Mouse (Mus musculus): ENCODE measurements around the gene Ano10. TPM values are rescaled to one million over a fixed set of nuclear protein-coding genes. Genes with fewer than 3 reads are reported as not detected.

Ano10 gene
- total RNA-seq, 2 experiments from 2014 or later, result 50.7 to 58.8 TPM

DNA sequence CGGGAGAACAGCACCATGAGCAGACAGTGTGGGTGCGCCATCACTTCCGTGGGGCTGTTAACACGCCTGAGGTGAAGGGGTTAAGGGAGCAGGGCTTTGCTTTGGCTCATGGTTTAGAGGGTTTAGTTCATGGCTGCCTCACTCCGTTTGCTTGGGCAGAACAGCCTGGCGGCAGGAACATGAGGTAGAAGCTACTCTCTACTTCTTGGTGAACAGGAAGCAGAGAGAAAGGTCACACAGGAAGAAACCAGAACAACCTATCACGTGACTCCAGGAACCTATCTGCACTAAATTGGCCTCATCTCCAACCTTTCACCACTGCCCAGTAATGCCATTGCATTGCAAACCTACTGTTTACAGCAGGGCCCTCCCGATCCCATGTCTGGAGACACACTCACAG is 48.3 kb downstream of the Ano10 start:
- DNase-seq, result no peak

DNA sequence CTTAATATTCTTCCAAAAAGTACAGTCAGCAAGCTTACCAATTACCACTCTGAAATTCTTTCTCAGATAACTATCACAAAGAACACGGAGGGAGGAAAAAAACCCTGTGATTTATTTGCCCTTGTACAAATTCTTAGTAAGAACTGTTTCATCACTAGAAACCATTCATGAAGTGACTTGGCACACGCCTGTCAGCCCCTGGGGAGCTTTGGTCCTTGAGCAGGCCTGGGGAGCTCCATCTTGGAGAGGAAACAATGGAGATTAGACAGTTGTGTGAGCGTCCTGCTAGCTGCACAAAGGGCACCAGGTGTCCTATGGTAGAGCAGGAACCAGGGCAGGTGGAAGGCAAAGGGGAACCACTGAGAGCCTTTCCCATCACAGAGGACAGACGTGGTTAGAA is 48.8 kb downstream of the Ano10 start:
- peak; percentile 49 for DNase-seq

DNA sequence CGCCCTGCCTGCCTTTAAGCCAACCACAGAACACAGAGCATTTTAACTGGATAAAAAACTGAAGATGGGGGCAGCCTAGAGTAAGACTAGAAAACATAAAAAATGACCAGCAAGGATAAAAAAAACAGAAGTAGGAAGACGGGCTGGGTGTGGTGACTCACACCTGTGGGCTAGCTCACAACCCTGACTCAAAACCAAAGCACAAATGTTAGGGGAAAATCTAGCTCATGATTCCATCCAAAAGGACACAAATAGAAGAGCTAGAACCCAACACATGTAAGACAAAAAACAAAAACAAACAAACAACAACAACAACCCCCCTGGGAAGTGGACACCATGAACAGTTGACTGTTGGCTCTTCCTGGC is 49.4 kb downstream of the Ano10 start:
- DNase-seq, result no peak

DNA sequence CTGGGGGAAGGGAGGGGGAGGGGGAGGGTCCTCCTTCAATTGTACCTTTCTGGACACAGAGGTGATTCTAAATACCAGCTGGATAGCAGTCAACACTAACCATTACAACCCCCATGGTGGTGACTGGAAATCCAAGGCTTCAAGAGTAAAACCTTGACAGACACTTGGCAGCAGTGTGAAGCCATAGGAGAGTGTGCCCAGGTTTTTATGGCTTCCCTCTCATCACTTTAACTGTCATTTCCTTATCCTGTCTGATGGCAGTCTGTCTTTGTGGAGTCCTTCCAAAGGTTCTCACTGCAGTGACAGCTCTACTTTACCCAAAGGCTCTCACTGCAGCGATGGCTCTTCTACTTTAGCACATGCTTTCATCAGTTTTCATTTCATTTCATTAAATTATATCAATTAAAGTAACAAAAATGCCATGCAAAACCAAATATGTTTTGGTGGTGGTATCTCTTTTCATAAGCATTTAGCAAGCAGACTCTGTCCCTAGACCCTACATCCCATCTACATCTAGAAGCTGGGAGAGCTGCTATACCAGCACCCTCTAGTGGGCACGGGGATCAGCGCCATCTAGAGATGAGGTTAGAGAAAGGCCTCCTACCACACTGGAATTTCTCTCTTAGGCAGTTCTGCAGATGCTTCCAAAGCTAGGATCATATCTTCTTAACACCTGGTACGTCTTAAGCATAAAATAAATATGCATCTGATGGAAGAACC is 50.0 kb downstream of the Ano10 start:
- DNase-seq, result peak; percentile 76

DNA sequence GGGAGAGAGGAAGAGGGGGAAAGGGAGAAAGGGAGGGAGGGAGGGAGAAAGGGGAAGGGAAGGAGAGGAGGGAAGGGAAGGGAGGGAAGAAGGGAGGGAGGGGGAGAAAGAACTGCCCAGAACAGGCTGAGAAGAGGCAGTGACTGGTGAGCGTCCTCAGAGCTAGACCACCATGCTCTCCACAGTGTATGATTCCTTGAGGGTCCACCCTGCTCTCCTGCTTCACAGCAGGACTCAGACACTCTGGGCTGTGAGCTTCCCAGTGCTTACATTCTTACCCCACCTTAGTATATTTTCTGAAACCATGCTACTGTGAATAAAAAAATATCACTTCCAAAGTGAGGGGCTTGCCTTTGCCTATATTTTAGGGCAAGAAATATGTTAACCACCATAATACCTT is 50.9 kb downstream of the Ano10 start:
- no peak for DNase-seq

DNA sequence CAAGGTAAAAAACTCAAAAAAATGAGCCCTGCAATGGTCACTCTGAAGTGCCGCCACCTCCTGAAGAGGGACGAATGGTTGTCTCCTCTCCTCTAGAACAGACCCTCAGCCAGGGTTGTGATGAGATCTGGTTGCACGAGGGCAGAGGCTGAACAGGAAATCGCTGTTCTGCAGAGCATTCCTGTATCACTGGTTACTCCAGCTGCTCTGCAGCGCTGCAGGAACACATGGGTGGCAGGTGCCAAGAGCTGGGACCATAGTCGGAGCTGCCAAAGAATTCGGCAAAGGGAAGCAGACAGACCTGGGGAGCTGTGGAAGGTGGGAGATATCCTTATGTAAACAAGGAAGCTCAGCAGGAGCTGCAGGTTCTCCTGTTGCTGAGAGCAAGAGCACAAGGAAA is 51.4 kb downstream of the Ano10 start:
- no peak for DNase-seq

DNA sequence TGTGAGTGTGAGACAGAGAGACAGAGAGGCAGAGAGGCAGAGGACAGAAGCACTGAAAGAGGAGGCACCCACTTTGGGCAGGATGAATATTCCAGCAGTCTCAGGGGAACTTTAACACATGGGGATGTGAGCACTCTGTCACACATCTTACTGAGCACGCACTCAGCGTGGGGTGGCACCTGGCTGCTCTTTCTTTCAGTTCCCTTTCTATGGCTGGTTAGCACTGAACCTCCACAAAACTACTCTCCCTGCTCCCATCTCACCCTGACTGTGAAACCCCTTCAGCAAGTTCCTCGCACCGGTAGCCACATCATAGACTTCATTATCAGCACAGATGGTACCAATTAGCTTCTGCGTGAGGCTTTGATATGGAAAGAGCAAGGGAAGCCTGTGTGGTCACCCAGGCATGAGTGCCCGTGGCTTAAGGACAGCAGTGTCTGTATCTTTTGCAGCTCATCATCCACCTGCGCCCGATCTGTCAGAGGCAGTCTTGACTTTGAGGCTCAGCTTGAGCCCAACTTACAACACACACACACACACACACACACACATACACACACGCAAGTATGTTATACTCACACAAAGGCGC is 52.3 kb downstream of the Ano10 start:
- DNase-seq, result no peak

DNA sequence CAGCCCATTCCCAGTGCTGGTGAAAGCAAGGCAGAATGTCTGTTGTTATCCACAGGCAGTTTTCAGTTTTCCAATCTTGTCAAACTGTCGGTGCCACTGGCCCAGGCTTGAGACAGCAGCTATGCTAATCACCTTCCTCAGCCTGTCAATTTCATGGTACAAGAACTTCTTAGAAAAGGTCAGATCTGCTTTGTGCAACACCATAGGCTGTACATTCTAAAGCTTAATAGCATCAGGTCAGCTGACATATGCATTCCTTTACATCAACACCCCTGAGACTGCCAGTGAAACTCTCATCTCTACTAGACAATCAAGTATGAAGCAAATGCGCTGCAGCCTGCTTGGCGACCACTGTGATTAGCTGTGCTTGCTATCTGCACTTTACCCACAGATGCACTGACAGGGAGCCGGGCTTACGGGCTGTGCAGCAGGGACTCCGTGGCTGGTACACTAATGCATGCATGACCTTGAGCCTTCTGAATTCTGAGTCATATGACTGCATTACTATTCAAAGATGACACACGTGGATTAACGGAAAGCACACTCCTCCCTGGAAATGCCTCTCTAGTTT is 53.5 kb downstream of the Ano10 start:
- DNase-seq, result no peak

DNA sequence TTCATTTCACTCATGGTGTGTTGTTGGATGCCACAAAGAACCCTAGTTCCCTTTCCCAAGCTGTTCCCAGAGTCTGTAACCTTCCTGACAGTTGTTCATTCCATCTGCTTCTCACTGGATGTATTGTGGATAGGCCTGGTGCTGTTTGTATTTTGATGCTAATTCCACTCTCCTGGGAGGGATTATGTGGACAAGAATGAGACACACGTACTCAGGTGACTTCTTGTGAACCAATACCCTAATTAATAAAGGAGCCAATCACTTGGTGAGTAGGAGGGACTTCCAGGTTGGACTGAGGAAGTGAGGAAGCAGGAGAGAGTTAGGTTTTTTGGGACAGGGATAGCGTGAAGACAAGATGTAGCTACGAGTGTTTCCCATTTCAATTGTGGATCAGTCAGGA is 59.5 kb downstream of the Ano10 start:
- DNase-seq, result no peak

DNA sequence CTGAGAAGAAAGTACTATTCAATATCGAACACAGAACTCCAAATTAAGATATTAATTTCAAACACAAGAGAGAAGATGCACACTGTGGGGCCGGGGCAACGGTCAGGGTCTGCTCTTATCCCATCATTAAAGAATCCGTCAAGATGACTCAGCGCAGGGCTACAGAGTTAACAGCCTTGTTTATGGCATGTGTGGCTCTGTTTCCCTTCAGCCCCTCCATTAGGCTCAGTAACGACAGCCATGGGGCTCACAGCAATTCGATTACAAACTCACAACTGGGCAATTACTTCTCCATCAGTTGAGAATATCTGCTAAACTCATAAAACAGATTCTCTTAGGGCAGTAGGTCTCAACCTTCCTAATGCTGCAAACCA is 60.3 kb downstream of the Ano10 start:
- no peak for DNase-seq

DNA sequence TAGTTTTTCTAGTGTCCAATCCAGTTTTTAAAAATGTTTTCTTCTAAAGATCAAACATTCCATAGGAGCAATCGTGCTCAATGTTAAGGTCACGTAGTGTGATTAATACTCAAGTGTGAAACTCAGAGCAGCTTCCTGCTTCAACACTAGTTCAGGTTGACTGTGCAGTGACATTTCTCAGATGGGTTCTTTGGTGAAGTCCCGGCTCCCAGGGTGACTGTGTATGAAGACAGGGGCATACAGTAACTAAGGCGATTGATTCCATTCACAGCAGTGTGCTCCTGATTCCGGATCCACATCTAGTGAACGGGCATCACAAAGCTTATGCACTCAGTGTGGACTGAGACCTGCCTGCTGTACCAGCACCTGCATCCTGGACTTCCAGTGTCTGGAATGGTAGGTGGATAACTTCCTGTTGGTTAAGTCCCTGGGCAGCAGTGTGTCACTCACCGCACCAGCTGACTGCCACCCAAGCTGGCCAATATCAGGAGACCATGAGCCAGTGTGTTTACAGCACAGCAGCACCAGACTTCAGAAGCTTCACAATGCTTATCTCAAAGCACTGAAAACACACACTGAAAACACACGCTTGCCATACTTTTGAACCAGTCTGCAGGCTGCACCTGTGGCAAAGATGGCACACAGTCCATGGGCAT is 60.8 kb downstream of the Ano10 start:
- no peak for DNase-seq

DNA sequence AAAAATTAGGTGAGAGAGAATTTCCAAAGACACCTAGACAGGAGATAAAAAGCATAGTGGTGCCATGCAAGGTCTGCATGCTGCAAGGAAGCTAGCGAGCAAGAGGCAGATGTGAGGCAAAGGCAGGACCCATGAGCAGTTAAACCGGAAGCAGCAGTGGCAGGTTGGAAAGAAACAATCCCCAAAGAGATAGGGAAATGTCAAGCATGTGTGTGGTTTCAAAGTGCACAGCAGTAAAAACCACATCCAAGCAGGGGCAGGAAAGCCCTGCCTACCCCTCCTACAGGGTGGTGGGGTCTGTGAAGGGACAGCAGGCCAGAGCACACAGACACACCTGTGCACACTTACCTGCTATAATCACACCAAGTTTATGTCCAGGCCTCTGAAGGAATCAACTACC is 61.3 kb downstream of the Ano10 start:
- no peak for DNase-seq

DNA sequence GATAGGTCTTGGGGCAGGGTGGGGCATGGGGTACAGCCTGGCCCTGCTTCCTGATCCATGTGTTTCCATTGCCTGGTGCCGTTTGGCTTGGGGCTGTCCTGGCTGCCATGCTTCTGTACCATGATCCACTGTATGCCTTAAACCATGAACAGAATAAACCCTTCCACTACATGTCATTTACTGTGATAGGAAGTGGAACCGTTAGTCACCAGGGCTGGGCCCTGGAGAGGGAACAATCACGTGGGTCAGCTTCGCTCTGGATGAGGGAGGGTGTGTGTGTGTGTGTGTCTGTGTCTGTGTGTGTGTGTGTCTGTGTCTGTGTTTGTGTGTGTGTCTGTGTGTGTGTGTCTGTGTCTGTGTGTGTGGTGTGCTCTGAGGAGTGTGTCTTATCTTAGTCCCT is 63.5 kb downstream of the Ano10 start:
- DNase-seq, result no peak

DNA sequence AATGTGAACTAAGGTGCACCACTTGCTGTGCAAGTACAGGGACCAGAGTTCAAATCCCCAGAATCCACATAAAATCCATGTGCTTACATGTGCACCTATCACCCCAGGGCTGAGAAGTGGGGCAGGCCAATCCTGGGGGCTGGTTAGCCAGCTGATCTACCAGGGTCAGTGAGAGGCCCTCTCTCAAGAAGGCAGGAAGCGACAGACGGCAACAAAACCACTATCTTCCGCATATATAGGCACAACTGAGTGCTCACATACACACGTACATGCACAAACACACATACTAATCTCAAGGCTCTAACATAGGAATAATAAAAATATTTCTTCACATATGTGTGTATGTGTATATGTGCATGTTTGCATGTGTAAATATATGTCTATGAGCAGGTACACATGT is 67.8 kb downstream of the Ano10 start:
- no peak for DNase-seq

DNA sequence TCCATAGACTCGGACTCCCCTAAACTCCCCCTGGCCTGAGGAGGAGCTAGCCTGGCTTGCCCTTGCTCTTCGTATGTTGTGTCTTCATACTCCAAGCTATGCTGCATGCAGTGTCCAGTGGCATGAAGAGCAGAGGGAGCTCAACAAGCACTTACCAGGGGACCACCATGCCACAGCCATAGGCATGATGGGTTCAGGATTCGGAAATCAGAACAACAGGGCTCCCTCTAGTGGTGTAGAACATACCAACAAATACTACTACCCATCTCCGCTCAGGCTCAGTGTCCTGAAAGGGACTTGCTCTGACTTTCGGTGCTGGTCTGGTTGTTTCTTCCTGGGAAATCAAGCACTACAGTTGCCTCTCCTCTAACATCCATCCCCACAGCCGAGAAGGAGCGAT is 68.9 kb downstream of the Ano10 start:
- peak; percentile 35 for DNase-seq

DNA sequence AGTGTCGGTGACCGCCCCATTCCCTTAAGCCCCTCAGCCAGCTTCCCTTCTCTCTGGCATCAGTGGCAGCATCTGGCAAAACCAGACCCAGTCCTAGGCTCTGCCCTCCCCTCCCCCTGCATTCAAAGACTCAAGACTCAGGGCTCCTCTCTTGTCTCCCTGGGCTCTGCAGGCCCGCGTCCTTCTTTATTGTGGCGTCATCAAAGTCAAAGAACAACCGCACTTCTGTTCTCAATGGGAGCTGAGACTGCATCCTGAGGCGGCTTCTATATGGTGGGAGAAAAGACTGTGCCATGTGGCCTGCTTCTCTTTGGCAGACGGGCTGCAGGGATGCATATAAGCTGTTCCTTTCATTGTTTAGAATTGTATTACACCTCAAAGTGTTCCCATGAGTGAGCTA is 71.2 kb downstream of the Ano10 start:
- DNase-seq, result no peak

DNA sequence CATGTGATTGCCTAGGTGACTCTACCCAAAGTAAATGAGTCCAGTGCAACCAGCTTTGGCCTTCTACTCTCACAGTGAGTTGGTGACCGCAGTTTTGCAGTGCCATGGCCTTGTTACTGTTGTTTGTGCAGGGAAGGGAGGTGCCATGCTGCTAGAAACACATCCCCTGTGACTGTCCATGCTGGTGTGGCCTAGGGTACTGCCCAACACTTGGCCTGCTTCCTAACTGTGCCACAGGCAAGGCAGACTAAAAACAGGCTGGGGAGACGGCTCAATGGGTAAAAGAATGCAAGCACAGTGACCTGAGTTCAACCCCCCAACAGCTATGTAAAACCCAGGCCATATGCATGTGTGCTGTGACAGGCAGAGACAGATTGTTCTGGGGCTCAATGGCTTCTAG is 74.3 kb downstream of the Ano10 start:
- peak; percentile 44 for DNase-seq

DNA sequence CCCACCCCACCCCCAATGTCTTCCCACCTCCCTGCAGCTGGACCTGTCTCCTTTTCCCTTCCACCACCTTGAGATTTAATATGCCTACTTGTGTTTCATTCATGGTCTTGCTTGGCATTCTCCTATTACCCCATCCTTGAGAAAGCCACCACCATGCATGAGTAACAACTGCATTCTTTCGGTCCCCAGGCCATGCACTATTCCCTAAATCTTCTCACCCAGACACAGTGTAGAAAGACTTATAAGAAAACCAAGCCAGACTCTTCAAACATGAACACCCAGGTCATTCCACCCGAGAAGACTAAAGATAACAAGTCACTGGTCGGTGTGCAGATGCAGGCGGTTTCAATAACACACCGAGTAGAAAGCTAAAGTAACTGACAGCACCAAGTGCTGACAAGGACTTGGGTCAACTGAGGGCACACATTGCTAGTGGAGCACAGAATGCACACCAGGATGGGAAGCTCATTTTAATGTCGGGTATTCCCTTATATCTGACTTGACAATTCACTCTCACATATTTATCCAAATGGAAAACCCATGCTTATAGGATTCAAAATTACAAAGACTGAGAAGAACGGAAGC is 77.2 kb downstream of the Ano10 start:
- no peak for DNase-seq

DNA sequence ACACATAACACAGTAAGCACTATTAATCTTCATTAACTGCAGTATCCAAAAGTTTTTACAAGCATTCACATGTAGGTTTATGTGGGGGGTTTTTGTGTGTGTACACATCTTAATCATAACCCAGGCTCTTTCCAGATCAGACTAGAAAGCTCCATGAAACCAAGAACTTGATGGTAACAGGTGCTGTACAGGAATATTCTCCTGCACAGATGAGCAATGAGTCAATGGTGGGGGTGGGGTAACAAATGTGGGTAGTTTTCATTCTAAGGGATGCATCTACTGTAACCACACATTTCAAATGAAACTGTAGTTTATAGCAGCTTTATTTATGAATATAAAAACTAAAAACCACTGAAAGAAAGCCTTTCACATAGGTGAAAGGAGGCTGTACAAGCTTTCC is 79.1 kb downstream of the Ano10 start:
- DNase-seq, result no peak

DNA sequence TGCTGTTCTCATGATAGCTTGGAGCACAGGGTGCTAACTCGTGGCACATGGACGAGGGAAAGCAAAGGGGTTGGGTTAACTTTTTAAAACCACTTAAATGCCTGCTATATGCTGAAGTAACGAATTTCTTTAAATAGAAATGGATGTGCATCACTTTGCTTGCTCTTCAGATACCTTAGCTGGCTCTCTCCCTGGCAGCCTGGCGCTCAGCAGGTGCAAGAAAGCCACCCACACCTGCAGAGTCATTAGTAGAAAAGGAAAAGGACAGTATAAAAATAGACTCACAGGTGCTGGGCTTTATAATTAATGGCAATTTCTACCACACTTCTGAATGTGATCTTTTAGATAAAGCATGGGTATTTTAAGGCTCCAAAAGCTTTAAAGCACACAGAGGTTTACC is 85.9 kb downstream of the Ano10 start:
- DNase-seq, result no peak

DNA sequence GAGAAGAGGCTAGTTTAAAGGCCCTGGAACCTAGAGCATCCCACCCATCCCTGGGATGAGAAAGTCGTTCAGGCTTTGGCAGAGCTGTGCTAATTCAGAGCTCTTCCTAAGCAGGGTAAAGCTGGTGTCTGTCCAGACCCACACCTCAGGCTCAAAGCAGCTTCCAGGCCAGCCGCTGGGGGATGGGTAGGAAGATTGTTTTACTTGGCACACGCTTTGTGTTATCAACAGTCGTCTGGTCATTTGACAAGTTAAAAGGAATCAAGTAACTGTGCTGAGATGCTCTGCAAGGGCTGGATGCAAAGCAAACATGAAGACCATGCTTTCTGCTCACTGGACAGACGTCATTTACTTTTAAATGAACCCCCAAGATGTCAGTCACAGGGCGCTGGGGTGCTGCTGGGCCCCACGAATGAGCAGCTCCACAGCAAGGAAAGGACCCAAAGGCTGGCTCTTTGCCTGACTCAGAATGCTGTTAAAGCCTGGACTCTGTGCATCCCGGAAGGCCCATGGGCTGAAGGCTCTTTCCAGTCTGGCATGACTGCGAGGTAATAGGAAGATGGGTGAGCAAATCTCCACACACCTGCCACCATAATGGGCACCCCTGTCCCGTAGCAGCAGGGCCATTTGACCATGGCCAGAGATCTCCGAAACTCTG is 88.6 kb downstream of the Ano10 start:
- peak; percentile 65 for DNase-seq

DNA sequence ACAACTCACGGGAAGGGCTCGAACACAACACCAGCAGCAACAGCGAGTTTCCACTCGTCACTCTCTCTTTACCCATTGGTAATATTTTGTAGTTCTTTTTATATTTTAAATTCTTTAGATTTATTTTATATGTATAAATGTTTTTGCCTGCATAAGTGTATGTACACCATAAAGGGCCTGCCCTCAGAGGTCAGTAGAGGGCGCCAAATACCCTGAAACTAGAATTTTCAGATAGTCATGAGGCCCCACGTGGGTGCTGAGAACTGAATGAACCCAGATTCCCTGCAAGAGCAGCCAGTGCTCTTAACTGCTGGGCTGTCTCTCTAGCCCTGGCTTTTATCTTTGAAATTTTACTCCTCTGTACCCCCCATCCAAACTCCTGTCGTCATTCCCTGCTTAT is 89.7 kb downstream of the Ano10 start:
- no peak for DNase-seq

DNA sequence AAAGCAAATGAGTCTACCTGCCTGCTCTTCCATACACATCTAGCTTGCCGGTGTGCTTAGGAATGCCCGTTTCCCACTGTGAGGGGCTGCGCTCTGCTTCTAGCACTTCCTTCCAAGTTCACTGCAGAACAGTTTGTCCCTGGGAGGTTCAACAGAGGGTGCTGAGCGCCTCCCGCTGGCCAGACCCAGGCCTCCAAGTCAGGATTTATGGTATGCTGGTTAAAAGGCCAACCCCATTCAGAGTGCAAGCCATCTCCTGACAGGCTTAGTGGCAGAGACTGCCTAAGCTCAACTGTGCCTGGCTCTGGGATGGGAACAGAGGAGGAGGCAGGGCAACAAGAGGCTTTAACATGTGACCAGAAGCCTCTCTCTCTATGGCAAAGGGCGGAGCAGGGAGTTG is 95.0 kb downstream of the Ano10 start:
- peak; percentile 81 for DNase-seq

Measured in adrenal gland, postnatal 10 days (tissue).